Mouse (Mus musculus) embryonic facial prominence, embryonic 11.5 days (tissue): ENCODE measurements around the gene H2-Q7. TPM values are rescaled to one million over a fixed set of nuclear protein-coding genes. Genes with fewer than 3 reads are reported as not detected.
A peak's percentile ranks its signal among the peaks of the same experiment; 100 is the strongest.
"Not testable (repeated sequence)": the region's sequence is repeated elsewhere in the genome, so short reads cannot be mapped to it uniquely, and the experiment has no call there.

Source experiments
- ATAC-seq: fragments of 200-750 bp; cut with Nextera tagmentation; replicated peaks from 2 replicates; pipeline ENCODE4 v1.8.0; 2017; ENCODE audit warnings: low read depth; ENCODE audit not compliant: insufficient number of reproducible peaks, low FRiP score, low TSS enrichment
- DNase-seq: peaks from one replicate; pipeline ENCODE4 v3.0.0-alpha.2; 2015; ENCODE audit warnings: low spot score
- H3K27ac ChIP-seq: fragments of 300-500 bp; sonication (generic); replicated peaks from 2 replicates; pipeline ENCODE4 v1.5.1; 2014; ENCODE audit warnings: mild to moderate bottlenecking, low read depth, low read length, control low read depth
- H3K27me3 ChIP-seq: fragments of 300-500 bp; sonication (generic); 2 replicates; pipeline ENCODE4 v1.6.1; 2014; ENCODE audit warnings: mild to moderate bottlenecking, low read length, moderate library complexity, mixed read lengths; ENCODE audit not compliant: control insufficient read depth, insufficient read depth
- H3K36me3 ChIP-seq: fragments of 300-500 bp; sonication (generic); replicated peaks from 2 replicates; pipeline ENCODE4 v1.6.1; 2014; ENCODE audit warnings: low read depth, mild to moderate bottlenecking, low read length, moderate library complexity, mixed read lengths; ENCODE audit not compliant: control insufficient read depth, insufficient read depth
- H3K4me1 ChIP-seq: fragments of 300-500 bp; sonication (generic); 2 replicates; pipeline ENCODE4 v1.6.1; 2014; ENCODE audit warnings: low read length, mixed read lengths; ENCODE audit not compliant: control insufficient read depth, insufficient read depth
- H3K4me2 ChIP-seq: fragments of 300-500 bp; sonication (generic); 2 replicates; pipeline ENCODE4 v1.6.1; 2014; ENCODE audit warnings: low read depth, mild to moderate bottlenecking, control low read depth, low read length, moderate library complexity
- H3K4me3 ChIP-seq: fragments of 300-500 bp; sonication (generic); 2 replicates; pipeline ENCODE4 v1.5.1; 2014; ENCODE audit warnings: low read depth, low read length, control low read depth
- H3K9ac ChIP-seq: fragments of 300-500 bp; sonication (generic); replicated peaks from 2 replicates; pipeline ENCODE4 v1.6.1; 2014; ENCODE audit warnings: mild to moderate bottlenecking, control low read depth, low read length
- H3K9me3 ChIP-seq: fragments of 300-500 bp; sonication (generic); replicated peaks from 2 replicates; pipeline ENCODE4 v1.6.1; 2016; ENCODE audit warnings: mild to moderate bottlenecking, low read length, inconsistent platforms, mixed read lengths; ENCODE audit not compliant: control insufficient read depth
- WGBS: fragments of 180-500 bp; shearing (Covaris S2); extraction: QIAGEN DNeasy Blood & Tissue Kit; methylation state at CpG from one replicate; pipeline ENCODE4 v1.1.7; 2014; 5-methylcytosine and 5-hydroxymethylcytosine counted together
- polyA plus RNA-seq: library from polyadenylated mRNA; unstranded; fragments of >200 nt; fragmentation: Nextera tagmentation; extraction: Ambion mirVana; gene quantifications from 2 replicates; pipeline ENCODE4 v1.2.1, GENCODE M21; 2014

H2-Q7 gene
- polyA plus RNA-seq, 1 experiment from 2014 or later = 8.8 TPM

- H3K4me1 ChIP-seq, DNase-seq, H3K27me3 ChIP-seq, H3K36me3 ChIP-seq, H3K9ac ChIP-seq, H3K4me2 ChIP-seq, H3K27ac ChIP-seq, ATAC-seq, H3K9me3 ChIP-seq, H3K4me3 ChIP-seq: not testable (repeated sequence)
- WGBS = 73% methylated on average over 4 of the region's 4 CpGs
These were observed 19.4 kb upstream of the H2-Q7 start for GRCm38 (mm10) chr17:35419564-35419963.

GRCm38 (mm10) chr17:35420206-35420810 is 18.6 kb upstream of the H2-Q7 start:
- peak; percentile 69 for DNase-seq
- H3K9ac ChIP-seq, H3K36me3 ChIP-seq, H3K4me1 ChIP-seq, H3K4me3 ChIP-seq, H3K9me3 ChIP-seq, H3K4me2 ChIP-seq, H3K27ac ChIP-seq, H3K27me3 ChIP-seq, ATAC-seq: not testable (repeated sequence)
- 14% methylated on average over 11 of the region's 11 CpGs for WGBS

GRCm38 (mm10) chr17:35421331-35421730 is 17.6 kb upstream of the H2-Q7 start:
- not testable (repeated sequence) for H3K9ac ChIP-seq, H3K36me3 ChIP-seq, H3K9me3 ChIP-seq, H3K4me2 ChIP-seq, H3K4me3 ChIP-seq, H3K27ac ChIP-seq, DNase-seq, H3K27me3 ChIP-seq, ATAC-seq, H3K4me1 ChIP-seq
- WGBS = 89% methylated on average over 4 of the region's 4 CpGs

DNA sequence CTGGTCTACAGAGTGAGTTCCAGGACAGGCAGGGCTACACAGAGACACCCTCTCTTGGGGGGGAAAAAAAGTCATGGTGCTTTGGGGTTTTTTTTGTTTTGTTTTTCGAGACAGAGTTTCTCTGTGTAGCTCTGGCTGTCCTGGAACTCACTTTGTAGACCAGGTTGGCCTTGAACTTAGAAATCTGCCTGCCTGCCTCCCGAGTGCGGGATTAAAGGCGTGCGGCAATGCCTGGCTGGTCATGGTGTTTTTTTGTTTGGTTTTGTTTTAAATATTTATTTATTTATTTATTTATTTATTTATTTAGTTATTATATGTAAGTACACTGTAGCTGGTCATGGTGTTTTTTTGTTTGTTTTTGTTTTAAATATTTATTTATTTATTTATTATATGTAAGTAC is 16.6 kb upstream of the H2-Q7 start:
- ATAC-seq, H3K27me3 ChIP-seq, H3K9me3 ChIP-seq, H3K4me3 ChIP-seq, H3K27ac ChIP-seq, H3K4me2 ChIP-seq, H3K4me1 ChIP-seq, H3K36me3 ChIP-seq, DNase-seq, H3K9ac ChIP-seq: not testable (repeated sequence)
- WGBS = 89% methylated on average over 5 of the region's 5 CpGs

DNA sequence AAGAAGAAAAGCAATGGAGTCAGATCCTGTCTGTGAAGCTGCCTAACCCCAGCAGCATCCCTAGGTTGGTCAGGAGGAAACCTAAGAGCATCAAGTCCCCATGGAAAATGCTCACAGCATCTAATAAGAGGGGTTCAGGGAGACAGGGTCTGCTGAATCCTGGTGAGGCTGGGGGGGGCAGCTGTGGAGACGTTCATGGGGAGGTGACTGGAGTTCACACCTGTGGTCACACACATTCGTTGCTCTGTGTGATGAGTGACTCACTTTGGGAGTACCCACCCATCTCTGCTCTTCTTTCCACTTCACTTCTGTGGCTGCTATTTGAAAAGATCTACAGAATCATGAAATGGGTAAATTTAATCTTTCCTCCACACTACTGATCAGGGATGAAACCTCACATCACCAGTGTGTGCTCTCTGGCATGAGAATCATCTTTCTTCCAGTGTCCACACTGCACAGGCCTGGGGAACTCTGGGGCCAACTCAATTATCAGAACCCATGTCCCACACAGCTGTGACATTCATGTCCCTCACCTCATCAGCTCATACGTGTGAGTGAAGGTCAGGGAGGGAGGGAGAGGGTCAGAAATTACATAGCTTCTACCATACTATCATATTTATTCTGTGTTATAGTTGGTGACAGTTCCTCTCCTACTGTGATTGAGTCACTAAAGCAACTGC is 15.7 kb upstream of the H2-Q7 start:
- not testable (repeated sequence) for H3K4me3 ChIP-seq, H3K4me1 ChIP-seq, H3K4me2 ChIP-seq, H3K27ac ChIP-seq, H3K36me3 ChIP-seq, ATAC-seq, H3K9me3 ChIP-seq, DNase-seq, H3K27me3 ChIP-seq, H3K9ac ChIP-seq
- WGBS = 63% methylated on average over 3 of the region's 3 CpGs

DNA sequence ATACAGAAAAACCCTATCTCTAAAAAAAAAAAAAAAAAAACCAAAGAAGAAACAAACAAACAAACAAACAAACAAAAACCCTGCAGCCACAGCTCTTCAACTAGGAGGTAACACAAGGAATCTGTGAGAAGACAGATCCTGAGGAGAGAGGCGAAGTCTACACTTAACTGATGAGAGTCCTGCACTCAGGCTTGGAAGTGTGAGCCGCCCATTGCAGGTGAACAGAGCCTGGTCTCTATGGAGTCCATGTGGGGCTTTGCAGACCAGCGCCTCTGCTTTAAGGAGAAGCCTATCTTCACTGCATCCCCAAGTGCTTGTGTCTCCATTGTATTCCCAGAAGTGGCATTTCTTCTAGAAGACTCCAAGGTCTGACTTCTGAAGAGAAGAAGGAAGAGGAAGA is 14.8 kb upstream of the H2-Q7 start:
- H3K9ac ChIP-seq, H3K27me3 ChIP-seq, H3K4me2 ChIP-seq, H3K4me3 ChIP-seq, DNase-seq, ATAC-seq, H3K9me3 ChIP-seq, H3K27ac ChIP-seq, H3K36me3 ChIP-seq, H3K4me1 ChIP-seq: not testable (repeated sequence)
- WGBS = 85% methylated on average over 3 of the region's 3 CpGs

GRCm38 (mm10) chr17:35424624-35425416 is 14.1 kb upstream of the H2-Q7 start, which contains the start of gene H2-Q6:
H2-Q6 (plus strand) TSS chr17:35424850.
- 2% methylated on average over 51 of the region's 66 CpGs for WGBS
- Histone ChIP-seq H3K4me2 (peak within 1 kb of the TSS; percentile 55), H3K9ac (peak within 1 kb of the TSS; percentile 46), H3K4me3 (peak within 1 kb of the TSS; percentile 33)
- ATAC-seq (peak; percentile 47), DNase-seq (peak; percentile 64)
- not testable (repeated sequence) for H3K4me1 ChIP-seq, H3K27me3 ChIP-seq, H3K27ac ChIP-seq, H3K9me3 ChIP-seq, H3K36me3 ChIP-seq

- ATAC-seq, H3K4me1 ChIP-seq, H3K27me3 ChIP-seq, H3K36me3 ChIP-seq, H3K9ac ChIP-seq, H3K27ac ChIP-seq, H3K9me3 ChIP-seq: not testable (repeated sequence)
- peak; percentile 23 for DNase-seq
- WGBS = 12% methylated on average over 28 of the region's 28 CpGs
- peak overlapping the region; percentile 33; the same call in 1 of the 2 replicates for H3K4me3 ChIP-seq
- H3K4me2 ChIP-seq = peak overlapping the region; percentile 55; the same call in 1 of the 2 replicates
These were observed 13.5 kb upstream of the H2-Q7 start for GRCm38 (mm10) chr17:35425474-35425873.
